Mouse (Mus musculus) lung, postnatal 0 days (tissue): ENCODE measurements around the gene 4933411K16Rik. TPM values are rescaled to one million over a fixed set of nuclear protein-coding genes. Genes with fewer than 3 reads are reported as not detected.

Experiments
- ATAC-seq: fragments of 200-750 bp; cut with Nextera tagmentation; 2 replicates; pipeline ENCODE4 v1.8.0; 2017; ENCODE audit warnings: moderate library complexity
- DNase-seq: peaks from one replicate; pipeline ENCODE4 v3.0.0-alpha.2; 2016; ENCODE audit warnings: low spot score
- H3K27ac ChIP-seq: fragments of 300-500 bp; sonication (generic); 2 replicates; pipeline ENCODE4 v1.5.1; 2014; ENCODE audit warnings: antibody characterized with exemption, mild to moderate bottlenecking, low read length, mixed read lengths
- H3K27me3 ChIP-seq: fragments of 300-500 bp; sonication (generic); replicated peaks from 2 replicates; pipeline ENCODE4 v1.6.1; 2014; ENCODE audit warnings: low read length, mixed read lengths; ENCODE audit not compliant: insufficient read depth
- H3K36me3 ChIP-seq: fragments of 300-500 bp; sonication (generic); 2 replicates; pipeline ENCODE4 v1.6.1; 2014; ENCODE audit warnings: low read length, mixed read lengths; ENCODE audit not compliant: insufficient read depth
- H3K4me1 ChIP-seq: fragments of 300-500 bp; sonication (generic); 2 replicates; pipeline ENCODE4 v1.6.1; 2014; ENCODE audit warnings: antibody characterized with exemption, low read depth, low read length, mixed read lengths; ENCODE audit not compliant: insufficient read depth
- H3K4me2 ChIP-seq: fragments of 300-500 bp; sonication (generic); replicated peaks from 2 replicates; pipeline ENCODE4 v1.6.1; 2014; ENCODE audit warnings: low read depth, mild to moderate bottlenecking, low read length, moderate library complexity, mixed read lengths
- H3K4me3 ChIP-seq: fragments of 300-500 bp; sonication (generic); 2 replicates; pipeline ENCODE4 v1.5.1; 2014; ENCODE audit warnings: low read depth, low read length
- H3K9ac ChIP-seq: fragments of 300-500 bp; sonication (generic); replicated peaks from 2 replicates; pipeline ENCODE4 v1.6.1; 2014; ENCODE audit warnings: low read depth, mild to moderate bottlenecking
- H3K9me3 ChIP-seq: fragments of 300-500 bp; sonication (generic); 2 replicates; pipeline ENCODE4 v1.6.1; 2016; ENCODE audit warnings: low read length, mixed read lengths
- CTCF ChIP-seq: IDR thresholded peaks from 2 replicates; pipeline ENCODE4 v1.5.1; 2016; ENCODE audit warnings: antibody characterized with exemption, mild to moderate bottlenecking
- EP300 ChIP-seq: IDR thresholded peaks from 2 replicates; pipeline ENCODE4 v1.6.1; 2016; ENCODE audit warnings: antibody characterized with exemption, mild to moderate bottlenecking, control low read depth
- WGBS: fragments of 180-500 bp; shearing (Covaris S2); extraction: QIAGEN DNeasy Blood & Tissue Kit; methylation state at CpG from one replicate; pipeline ENCODE4 v1.1.7; 2014; 5-methylcytosine and 5-hydroxymethylcytosine counted together
- polyA plus RNA-seq: library from polyadenylated mRNA; unstranded; fragments of >200 nt; fragmentation: Nextera tagmentation; extraction: Ambion mirVana; gene quantifications from 2 replicates; pipeline ENCODE4 v1.2.1, GENCODE M21; 2015

Gene 4933411K16Rik
- polyA plus RNA-seq, result 0.10 and 0.14 TPM in 2 replicates

GRCm38 (mm10) chr19:42051948-42052347 lies at the start of gene 4933411K16Rik:
TSS of gene 4933411K16Rik (plus strand) at chr19:42052248.
- TF ChIP-seq EP300, result no peak
- no peak for TF ChIP-seq CTCF
- WGBS, result 80% methylated on average over 4 of the region's 4 CpGs

GRCm38 (mm10) chr19:42004258-42004657 lies 47.8 kb upstream of the 4933411K16Rik start:
- DNase-seq, result no peak
- Histone ChIP-seq H3K36me3 (no peaks in the 10 kb centered on the region), H3K27me3 (no peaks in the 10 kb centered on the region), H3K9ac (no peak overlapping the region), H3K4me1 (peaks cover 9% of the 10 kb centered on the region; the same call in 1 of the 2 replicates), H3K27ac (no peak overlapping the region), H3K4me3 (no peak overlapping the region), H3K4me2 (no peak overlapping the region), H3K9me3 (no peaks in the 10 kb centered on the region)
- TF ChIP-seq CTCF, result no peak
- TF ChIP-seq EP300, result no peak
- WGBS, result 78% methylated on average over 6 of the region's 6 CpGs
- ATAC-seq, result no peak

More at GRCm38 (mm10) chr19:42051948-42052347, at the start of gene 4933411K16Rik:
- H3K27ac ChIP-seq, result no peak within 1 kb of the TSS
- no peak within 1 kb of the TSS for H3K4me2 ChIP-seq
- H3K27me3 ChIP-seq, result no peaks in the 10 kb centered on the region
- H3K9ac ChIP-seq, result no peak within 1 kb of the TSS
- DNase-seq, result no peak
- H3K9me3 ChIP-seq, result no peaks in the 10 kb centered on the region
- H3K4me1 ChIP-seq, result no peaks in the 10 kb centered on the region
- H3K36me3 ChIP-seq, result no peaks in the 10 kb centered on the region
- no peak within 1 kb of the TSS for H3K4me3 ChIP-seq
- no peak for ATAC-seq

- Histone ChIP-seq H3K4me3 (no peak overlapping the region), H3K4me2 (no peak overlapping the region), H3K9ac (no peak overlapping the region), H3K27me3 (no peaks in the 10 kb centered on the region), H3K9me3 (no peaks in the 10 kb centered on the region), H3K4me1 (peaks cover 9% of the 10 kb centered on the region; the same call in 1 of the 2 replicates), H3K27ac (no peak overlapping the region), H3K36me3 (no peaks in the 10 kb centered on the region)
- no peak for TF ChIP-seq CTCF
- TF ChIP-seq EP300, result no peak
- ATAC-seq (no peak), DNase-seq (peak; percentile 33)
- 43% methylated on average over 3 of the region's 3 CpGs for WGBS
Observed at GRCm38 (mm10) chr19:42005616-42006015, 46.4 kb upstream of the 4933411K16Rik start.

- no peak overlapping the region for H3K27ac ChIP-seq
- H3K27me3 ChIP-seq, result no peaks in the 10 kb centered on the region
- no peak for ATAC-seq
- no peak for TF ChIP-seq EP300
- no peak for TF ChIP-seq CTCF
- 59% methylated on average over 8 of the region's 8 CpGs for WGBS
- DNase-seq, result peak; percentile 28
- no peaks in the 10 kb centered on the region for H3K9me3 ChIP-seq
- no peak overlapping the region for H3K4me3 ChIP-seq
- peaks cover 2% of the 10 kb centered on the region; the same call in 1 of the 2 replicates for H3K4me1 ChIP-seq
- no peaks in the 10 kb centered on the region; the same call in 1 of the 2 replicates for H3K36me3 ChIP-seq
- no peak overlapping the region for H3K4me2 ChIP-seq
- H3K9ac ChIP-seq, result no peak overlapping the region
Observed at GRCm38 (mm10) chr19:42006568-42006967, 45.5 kb upstream of the 4933411K16Rik start.

- 52% methylated on average over 3 of the region's 3 CpGs for WGBS
- no peak for DNase-seq
- H3K4me1 ChIP-seq, result no peaks in the 10 kb centered on the region; the same call in 1 of the 2 replicates
- H3K4me3 ChIP-seq, result no peak overlapping the region
- H3K9ac ChIP-seq, result no peak overlapping the region
- H3K27ac ChIP-seq, result no peak overlapping the region
- H3K27me3 ChIP-seq, result no peaks in the 10 kb centered on the region
- no peaks in the 10 kb centered on the region; the same call in 1 of the 2 replicates for H3K36me3 ChIP-seq
- ATAC-seq, result no peak
- H3K4me2 ChIP-seq, result no peak overlapping the region
- no peaks in the 10 kb centered on the region for H3K9me3 ChIP-seq
- no peak for TF ChIP-seq CTCF
- TF ChIP-seq EP300, result no peak
Observed at GRCm38 (mm10) chr19:42008586-42008985, 43.5 kb upstream of the 4933411K16Rik start.

GRCm38 (mm10) chr19:42009067-42009466 lies 43.0 kb upstream of the 4933411K16Rik start:
- TF ChIP-seq CTCF, result no peak
- TF ChIP-seq EP300, result no peak
- 38% methylated on average over 7 of the region's 7 CpGs for WGBS
- H3K27ac ChIP-seq, result no peak overlapping the region
- H3K4me3 ChIP-seq, result no peak overlapping the region
- no peaks in the 10 kb centered on the region for H3K27me3 ChIP-seq
- H3K9ac ChIP-seq, result no peak overlapping the region
- no peaks in the 10 kb centered on the region; the same call in 1 of the 2 replicates for H3K4me1 ChIP-seq
- peak; percentile 18 for DNase-seq
- no peak overlapping the region for H3K4me2 ChIP-seq
- ATAC-seq, result no peak
- no peaks in the 10 kb centered on the region for H3K9me3 ChIP-seq
- H3K36me3 ChIP-seq, result no peaks in the 10 kb centered on the region; the same call in 1 of the 2 replicates
